Mouse (Mus musculus) B cell, adult 2 months (primary cell): ENCODE results near the gene Usp24.

Source experiments
- DNase-seq, 2 experiments: peaks; one replicate each; pipeline ENCODE4 v3.0.0; 2022

Usp24 gene

GRCm38 (mm10) chr4:106435426-106435825 is 119.4 kb downstream of the Usp24 start:
- DNase-seq: no peak

GRCm38 (mm10) chr4:106436475-106436874 is 120.5 kb downstream of the Usp24 start:
- peak; percentile 33 to 38 for DNase-seq

GRCm38 (mm10) chr4:106437207-106437606 is 121.2 kb downstream of the Usp24 start:
- DNase-seq: no peak

- no peak for DNase-seq
Measured at GRCm38 (mm10) chr4:106438763-106439162, 122.8 kb downstream of the Usp24 start.

GRCm38 (mm10) chr4:106443182-106443581 is 127.2 kb downstream of the Usp24 start:
- no peak for DNase-seq

GRCm38 (mm10) chr4:106449306-106449705 is 133.3 kb downstream of the Usp24 start:
- DNase-seq: no peak

- DNase-seq: no peak
Measured at GRCm38 (mm10) chr4:106452401-106452800, 136.4 kb downstream of the Usp24 start.

GRCm38 (mm10) chr4:106453108-106453507 is 137.1 kb downstream of the Usp24 start:
- DNase-seq: no peak

- no peak for DNase-seq
Measured at GRCm38 (mm10) chr4:106453516-106453915, 137.5 kb downstream of the Usp24 start.

- DNase-seq: no peak
Measured at GRCm38 (mm10) chr4:106454541-106454940, 138.5 kb downstream of the Usp24 start.

- DNase-seq: no peak
Measured at GRCm38 (mm10) chr4:106462016-106462415, 146.0 kb downstream of the Usp24 start.

GRCm38 (mm10) chr4:106462524-106462923 is 146.5 kb downstream of the Usp24 start:
- no peak for DNase-seq

- no peak for DNase-seq
Measured at GRCm38 (mm10) chr4:106463174-106463801, 147.3 kb downstream of the Usp24 start.

GRCm38 (mm10) chr4:106467420-106468110 is 151.6 kb downstream of the Usp24 start:
- no peak for DNase-seq

- DNase-seq: no peak
Measured at GRCm38 (mm10) chr4:106470921-106471320, 154.9 kb downstream of the Usp24 start.

- DNase-seq: peak; percentile 44 to 55
Measured at GRCm38 (mm10) chr4:106472335-106472734, 156.3 kb downstream of the Usp24 start.

- peak; percentile 61 to 63 for DNase-seq
Measured at GRCm38 (mm10) chr4:106474241-106474640, 158.2 kb downstream of the Usp24 start.

- DNase-seq: no peak
Measured at GRCm38 (mm10) chr4:106480545-106480944, 164.5 kb downstream of the Usp24 start.

GRCm38 (mm10) chr4:106483215-106483727 is 167.3 kb downstream of the Usp24 start:
- no peak for DNase-seq

GRCm38 (mm10) chr4:106483831-106484230 is 167.8 kb downstream of the Usp24 start:
- no peak for DNase-seq

- DNase-seq: no peak
Measured at GRCm38 (mm10) chr4:106490620-106491019, 174.6 kb downstream of the Usp24 start.
